In the genomic region with DNA sequence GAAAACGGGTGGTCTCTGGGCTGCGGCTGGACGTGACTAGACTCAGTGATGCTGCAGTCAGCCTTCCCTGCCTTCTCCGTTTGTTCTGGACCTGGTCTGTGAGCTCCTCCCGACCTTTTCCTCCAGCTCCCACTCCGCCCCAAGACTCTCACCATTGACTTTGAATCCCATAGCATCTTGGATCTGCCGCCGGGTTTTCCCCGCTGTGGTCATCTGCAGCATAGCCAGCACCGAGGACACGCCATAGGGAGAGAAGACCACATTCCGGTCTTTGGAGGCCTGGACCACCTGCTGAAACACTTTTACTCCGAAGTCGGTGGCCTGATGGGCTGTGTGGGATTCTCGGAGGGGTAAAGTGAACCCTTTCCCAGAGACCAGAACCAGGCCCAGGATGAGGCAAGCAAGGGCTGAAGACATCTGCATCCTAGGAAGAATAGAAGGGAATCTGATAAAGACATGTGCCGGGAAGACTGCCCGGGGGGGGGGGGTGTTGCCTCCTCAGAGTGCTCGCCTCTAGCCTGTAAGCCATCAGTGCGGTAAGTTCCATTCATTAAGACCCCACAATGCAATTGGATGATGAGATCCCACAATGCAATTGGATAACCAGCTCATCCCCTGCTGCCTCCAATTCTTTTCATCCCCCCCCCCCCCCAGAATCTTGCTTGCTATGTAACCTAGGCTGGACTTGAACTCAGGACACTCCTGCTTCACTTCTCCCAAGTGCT, we compare ENCODE assay signal across 1 mouse cellular context.
TF ChIP-seq lines count a peak whose summit lies in the region.

No protein-coding gene starts in this region.

TF ChIP-seq in C2C12, 6 proteins besides CTCF, POLR2A, EP300 and RAD21 (continued from another document):
- TF ChIP-seq USF1 (IDR thresholded peaks at IDR 0.05; ENCODE audit: low read depth) = no peak
- TF ChIP-seq CEBPB (IDR thresholded peaks at IDR 0.05; ENCODE audit: low read depth) = no peak
- no peak for TF ChIP-seq MYOG (IDR thresholded peaks at IDR 0.05; ENCODE audit: control insufficient read depth, extremely low read depth, insufficient read length)
- TF ChIP-seq MAX (IDR thresholded peaks at IDR 0.05) = no peak
